In the genomic region with DNA sequence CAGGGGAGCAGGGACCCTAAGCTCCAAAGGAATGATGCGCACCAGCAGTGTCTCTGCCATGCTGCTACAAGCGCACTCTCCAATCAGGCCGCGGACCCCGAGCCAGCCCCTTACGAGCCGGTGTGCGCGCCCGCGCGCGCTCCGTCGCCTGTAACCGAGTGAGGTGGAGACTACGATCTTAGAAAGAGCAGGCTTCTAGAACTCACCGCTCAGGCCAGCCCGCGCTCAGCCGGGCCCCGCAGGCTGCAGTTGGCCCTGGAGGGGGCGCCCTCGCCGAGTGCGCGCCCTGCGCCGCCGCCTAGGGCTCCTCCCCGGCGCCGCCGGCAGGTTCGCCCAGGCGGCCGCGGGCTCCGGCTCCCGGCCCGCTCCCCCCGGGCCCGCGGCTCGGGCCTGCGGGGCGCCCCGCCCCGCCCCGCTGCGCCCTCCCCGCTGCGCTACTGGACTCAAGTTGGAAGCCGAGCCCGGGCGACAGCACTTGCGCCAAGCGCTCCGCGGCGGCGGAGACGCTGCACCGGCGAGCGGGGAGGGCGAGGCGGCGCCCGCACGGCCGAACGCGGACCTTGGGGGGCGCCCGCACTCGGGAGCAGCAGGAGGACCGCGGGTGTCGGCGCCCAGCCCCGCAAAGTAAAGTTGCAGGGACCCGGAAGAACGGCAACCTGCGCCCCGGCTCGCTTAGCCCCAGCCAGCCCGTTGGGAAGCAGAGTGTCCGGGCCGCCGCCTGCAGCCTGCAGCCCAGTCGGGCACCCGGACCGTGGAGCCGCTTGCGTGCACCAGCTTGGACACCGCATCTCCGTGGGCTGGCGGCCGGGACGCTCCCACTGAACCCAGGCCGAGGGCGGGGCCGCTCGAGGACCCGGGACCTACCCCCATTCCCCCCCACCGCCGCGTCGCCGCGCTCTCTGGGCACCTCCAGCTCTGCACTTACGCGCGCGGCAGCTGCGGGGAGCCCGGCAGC, we compare ENCODE assay signal across 9 mouse cellular contexts. TPM values are rescaled to one million over a fixed set of nuclear protein-coding genes. Genes with fewer than 3 reads are reported as not detected.
A peak's percentile ranks its signal among the peaks of the same experiment; 100 is the strongest.
DNase-seq lines count a peak whose midpoint lies in the region; ATAC-seq and TF ChIP-seq lines count a peak whose summit lies in the region.
"Had no signal": no experiment of that assay in that cellular context is flagged by ENCODE, and none has a peak within 500 bp of the region (broad histone marks: within the 10 kb centered on the region; RNA-seq: fewer than 3 reads in every experiment).

No protein-coding gene starts in this region.

- no peak overlapping the region for H3K27ac ChIP-seq in embryonic facial prominence, embryonic 11.5 days (replicated peaks; ENCODE audit: low read depth, low read length)
- 0 out of 2 replicates have a peak overlapping the region, but pooled peaks have one; percentile 40 for H3K27ac ChIP-seq in hindbrain, embryonic 10.5 days
- no peak overlapping the region for H3K27ac ChIP-seq in midbrain, embryonic 11.5 days (ENCODE audit: low read depth, low read length)
- H3K27ac ChIP-seq in stomach, embryonic 14.5 days (ENCODE audit: low read length): no peak overlapping the region

- no peaks in the 10 kb centered on the region for H3K9me3 ChIP-seq in E14TG2a.4 (ENCODE audit: low read length)
- H3K9me3 ChIP-seq in embryonic facial prominence, embryonic 11.5 days (replicated peaks; ENCODE audit: control insufficient read depth, low read length): no peaks in the 10 kb centered on the region
- no peaks in the 10 kb centered on the region for H3K9me3 ChIP-seq in hindbrain, embryonic 10.5 days
- H3K9me3 ChIP-seq in midbrain, embryonic 11.5 days (ENCODE audit: control insufficient read depth, low read length): no peaks in the 10 kb centered on the region
- H3K9me3 ChIP-seq in stomach, embryonic 14.5 days (ENCODE audit: control insufficient read depth, low read depth, low read length): no peaks in the 10 kb centered on the region

- peaks cover 94% of the 10 kb centered on the region for H3K27me3 ChIP-seq in E14TG2a.4 (ENCODE audit: insufficient read depth, low read length)
- H3K27me3 ChIP-seq in embryonic facial prominence, embryonic 11.5 days (ENCODE audit: control insufficient read depth, insufficient read depth, low read length): peaks cover 50% of the 10 kb centered on the region
- H3K27me3 ChIP-seq in hindbrain, embryonic 10.5 days (ENCODE audit: insufficient read depth, poor library complexity, severe bottlenecking): peaks cover 90% of the 10 kb centered on the region
- H3K27me3 ChIP-seq in midbrain, embryonic 11.5 days (ENCODE audit: control insufficient read depth, insufficient read depth, low read length): peaks cover 62% of the 10 kb centered on the region
- peaks cover 63% of the 10 kb centered on the region for H3K27me3 ChIP-seq in stomach, embryonic 14.5 days (ENCODE audit: control insufficient read depth, insufficient read depth, low read length)

- H3K4me2 ChIP-seq in embryonic facial prominence, embryonic 11.5 days (ENCODE audit: low read depth, low read length): peak overlapping the region; percentile 98
- peak overlapping the region; percentile 78 for H3K4me2 ChIP-seq in midbrain, embryonic 11.5 days
- H3K4me2 ChIP-seq in stomach, embryonic 14.5 days (replicated peaks; ENCODE audit: low read depth, low read length): peak overlapping the region; percentile 90

- 0 out of 2 replicates have a peak overlapping the region, but pooled peaks have one; percentile 25 for H3K9ac ChIP-seq in embryonic facial prominence, embryonic 11.5 days (replicated peaks; ENCODE audit: low read length)
- H3K9ac ChIP-seq in midbrain, embryonic 11.5 days (ENCODE audit: low read length): no peak overlapping the region
- no peak overlapping the region for H3K9ac ChIP-seq in stomach, embryonic 14.5 days (replicated peaks; ENCODE audit: low read depth, low read length)

- peak; percentile 24 for DNase-seq in adrenal gland, adult 8-10 months
- peak; percentile 61 for DNase-seq in embryonic facial prominence, embryonic 11.5 days (ENCODE audit: low spot score)
- peak; percentile 68 for DNase-seq in hindbrain, embryonic 10.5 days (ENCODE audit: low spot score)
- peak; percentile 63 to 75 for DNase-seq in layer of hippocampus, postnatal 10 days (ENCODE audit: low spot score in 2 of 2)
- DNase-seq in midbrain, embryonic 11.5 days (ENCODE audit: low spot score, missing footprints): peak; percentile 94
- DNase-seq in gastrocnemius, adult 8-10 months (ENCODE audit: low spot score in 2 of 2): no peak

- peak; percentile 73; the same call in 1 of the 2 replicates for ATAC-seq in embryonic facial prominence, embryonic 11.5 days (replicated peaks; ENCODE audit: insufficient number of reproducible peaks, low FRiP score, low TSS enrichment, low read depth)
- peak; percentile 66; the same call in 1 of the 2 replicates for ATAC-seq in midbrain, embryonic 11.5 days (ENCODE audit: low FRiP score)
- 0 out of 2 replicates have a peak, but pooled peaks have one; percentile 11 for ATAC-seq in stomach, embryonic 14.5 days (ENCODE audit: insufficient number of reproducible peaks, insufficient read depth, low FRiP score, low read depth)

- TF ChIP-seq CTCF in E14TG2a.4 (conservative IDR thresholded peaks at IDR 0.05; ENCODE audit: low read length): no peak

- under 1% methylated on average over 84 of the region's 118 CpGs for WGBS in embryonic facial prominence, embryonic 11.5 days
- under 1% methylated on average over 118 of the region's 118 CpGs for WGBS in hindbrain, embryonic 10.5 days
- under 1% methylated on average over 104 of the region's 118 CpGs for WGBS in midbrain, embryonic 11.5 days
- WGBS in stomach, embryonic 14.5 days: under 1% methylated on average over 101 of the region's 118 CpGs

- H3K4me1 ChIP-seq in E14TG2a.4 (replicated peaks; ENCODE audit: low read depth, low read length): peaks cover 9% of the 10 kb centered on the region; the same call in 1 of the 2 replicates
- no peaks in the 10 kb centered on the region; the same call in 1 of the 2 replicates for H3K4me1 ChIP-seq in embryonic facial prominence, embryonic 11.5 days (ENCODE audit: control insufficient read depth, insufficient read depth, low read length)
- H3K4me1 ChIP-seq in hindbrain, embryonic 10.5 days (replicated peaks): peaks cover 32% of the 10 kb centered on the region
- peaks cover 15% of the 10 kb centered on the region for H3K4me1 ChIP-seq in midbrain, embryonic 11.5 days (ENCODE audit: control insufficient read depth, insufficient read depth, low read length)
- no peaks in the 10 kb centered on the region for H3K4me1 ChIP-seq in stomach, embryonic 14.5 days (ENCODE audit: control insufficient read depth, insufficient read depth, low read length)

- H3K4me3 ChIP-seq in E14TG2a.4 (replicated peaks; ENCODE audit: low read length): peak overlapping the region; percentile 81
- peak overlapping the region; percentile 54 for H3K4me3 ChIP-seq in embryonic facial prominence, embryonic 11.5 days (ENCODE audit: low read depth, low read length)
- peak overlapping the region; percentile 65 for H3K4me3 ChIP-seq in hindbrain, embryonic 10.5 days
- H3K4me3 ChIP-seq in midbrain, embryonic 11.5 days (ENCODE audit: low read depth, low read length): peak overlapping the region; percentile 45
- peak overlapping the region; percentile 39 for H3K4me3 ChIP-seq in stomach, embryonic 14.5 days (ENCODE audit: low read depth, low read length)
- H3K4me3 ChIP-seq: myocyte had no signal

- no peaks in the 10 kb centered on the region for H3K36me3 ChIP-seq in E14TG2a.4 (ENCODE audit: insufficient read depth, low read length)
- no peaks in the 10 kb centered on the region for H3K36me3 ChIP-seq in embryonic facial prominence, embryonic 11.5 days (replicated peaks; ENCODE audit: control insufficient read depth, insufficient read depth, low read depth, low read length)
- H3K36me3 ChIP-seq in hindbrain, embryonic 10.5 days: no peaks in the 10 kb centered on the region
- H3K36me3 ChIP-seq in midbrain, embryonic 11.5 days (ENCODE audit: control insufficient read depth, insufficient read depth, low read length): no peaks in the 10 kb centered on the region
- no peaks in the 10 kb centered on the region for H3K36me3 ChIP-seq in stomach, embryonic 14.5 days (ENCODE audit: control insufficient read depth, insufficient read depth, low read length)

RNA-seq across cellular contexts. Expression of gene Adra2c, which starts 0.9 kb away (rescaled TPM):
- 1 to 10 TPM; 1.1 to 2.1 (median 1.3) TPM for total RNA-seq in adrenal gland, adult 8-10 months (2022)
- polyA plus RNA-seq in embryonic facial prominence, embryonic 11.5 days (2014; fragmentation: Nextera tagmentation; extraction: Ambion mirVana): 0.11 and 0.31 TPM in 2 replicates
- 0.07 TPM in 1 of 2 replicates, not detected in the other for polyA plus RNA-seq in hindbrain, embryonic 10.5 days (2016; fragmentation: Nextera tagmentation; extraction: Ambion mirVana)
- total RNA-seq in layer of hippocampus, postnatal 10 days (2021): 10 to 100 TPM; 19.3 to 21.0 TPM
- polyA plus RNA-seq in midbrain, embryonic 11.5 days (2014; fragmentation: Nextera tagmentation; extraction: Ambion mirVana): 0.05 TPM in 1 of 2 replicates, not detected in the other
- not detected in 2 replicates for polyA plus RNA-seq in stomach, embryonic 14.5 days (2014; fragmentation: Nextera tagmentation; extraction: Ambion mirVana)
- under 1 TPM; 0.12 to 0.31 (median 0.17) TPM for total RNA-seq in gastrocnemius, adult 8-10 months (2022)
- polyA plus RNA-seq: myocyte had no signal

Comparison
In these comparisons a context has a peak if more than half of its experiments do, and no peak if none do; other contexts are left out.
1. DNase-seq: peak in adrenal gland, adult 8-10 months (single experiment), embryonic facial prominence, embryonic 11.5 days (single experiment), hindbrain, embryonic 10.5 days (single experiment), layer of hippocampus, postnatal 10 days (2 of 2) and midbrain, embryonic 11.5 days (single experiment); none in gastrocnemius, adult 8-10 months (0 of 2).
2. ATAC-seq: peak in every context shown above with its lines; median percentile 73 in embryonic facial prominence, embryonic 11.5 days; 66 in midbrain, embryonic 11.5 days; 11 in stomach, embryonic 14.5 days.
3. Peak in every context shown above with its lines, with median percentiles within 50 percentile points of each other: H3K4me3 ChIP-seq and H3K4me2 ChIP-seq.